Mouse (Mus musculus): ENCODE results near the gene Ranbp6. TPM values are rescaled to one million over a fixed set of nuclear protein-coding genes. Genes with fewer than 3 reads are reported as not detected.

The Ranbp6 gene
- polyA plus RNA-seq, 1 experiment from 2014 or later = 7.4 TPM

- DNase-seq (ENCODE audit: low spot score) (peak; percentile 64), ATAC-seq (ENCODE audit: low FRiP score, low TSS enrichment) (peak; percentile 38; the same call in 1 of the 2 replicates)
- no peak overlapping the region for H3K27ac ChIP-seq (replicated peaks)
- no peaks in the 10 kb centered on the region for H3K27me3 ChIP-seq (ENCODE audit: control insufficient read depth, insufficient read depth, low read length)
- H3K4me2 ChIP-seq (replicated peaks; ENCODE audit: low read depth) = no peak overlapping the region
- no peaks in the 10 kb centered on the region for H3K9me3 ChIP-seq (ENCODE audit: control insufficient read depth, low read length)
- H3K36me3 ChIP-seq (ENCODE audit: control insufficient read depth, insufficient read depth, low read length) = no peaks in the 10 kb centered on the region
- no peak overlapping the region for H3K9ac ChIP-seq (ENCODE audit: low read length)
- no peaks in the 10 kb centered on the region for H3K4me1 ChIP-seq (replicated peaks; ENCODE audit: control insufficient read depth, insufficient read depth)
- no peak for TF ChIP-seq EP300 (optimal IDR thresholded peaks at IDR 0.05)
- TF ChIP-seq CTCF (IDR thresholded peaks at IDR 0.05; ENCODE audit: low read depth) = peak; percentile 88
- WGBS = 58% methylated on average over 6 of the region's 6 CpGs
- H3K4me3 ChIP-seq (ENCODE audit: low read depth, low read length) = no peak overlapping the region
Measured at GRCm38 (mm10) chr19:29824034-29824700, 11.4 kb upstream of the Ranbp6 start.

GRCm38 (mm10) chr19:29823456-29824010 lies 10.8 kb upstream of the Ranbp6 start:
- 68% methylated on average over 12 of the region's 12 CpGs for WGBS
- H3K27ac ChIP-seq (replicated peaks) = no peak overlapping the region

DNA sequence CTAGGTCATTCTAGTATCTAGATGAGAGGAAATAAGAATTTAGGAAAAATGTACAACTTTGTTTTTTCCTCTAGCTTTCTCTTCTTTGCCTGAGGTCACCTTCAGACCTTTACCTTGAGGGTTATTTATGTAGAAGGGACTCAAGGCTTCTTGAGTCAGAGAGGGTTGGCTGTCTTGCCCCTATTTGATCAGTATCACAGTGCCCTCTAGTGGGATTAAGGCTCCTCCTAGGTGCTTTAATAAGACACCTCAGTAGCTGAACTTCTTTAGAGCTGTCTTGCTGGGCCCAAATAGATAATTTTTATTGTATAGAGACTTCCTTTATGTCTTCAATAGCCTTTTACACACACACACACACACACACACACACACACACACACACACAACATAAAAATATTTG lies 8.2 kb upstream of the Ranbp6 start:
- no peak overlapping the region for H3K4me2 ChIP-seq (replicated peaks; ENCODE audit: low read depth)
- TF ChIP-seq CTCF (IDR thresholded peaks at IDR 0.05; ENCODE audit: low read depth) (peak; percentile 79), EP300 (optimal IDR thresholded peaks at IDR 0.05) (no peak)
- DNase-seq (ENCODE audit: low spot score) (no peak), ATAC-seq (ENCODE audit: low FRiP score, low TSS enrichment) (no peak; the same call in 1 of the 2 replicates)
- no peak overlapping the region for H3K4me3 ChIP-seq (ENCODE audit: low read depth, low read length)
- no peak overlapping the region for H3K27ac ChIP-seq (replicated peaks)
- H3K9ac ChIP-seq (ENCODE audit: low read length) = no peak overlapping the region
- no peaks in the 10 kb centered on the region for H3K36me3 ChIP-seq (ENCODE audit: control insufficient read depth, insufficient read depth, low read length)
- H3K9me3 ChIP-seq (ENCODE audit: control insufficient read depth, low read length) = no peaks in the 10 kb centered on the region
- no peaks in the 10 kb centered on the region for H3K4me1 ChIP-seq (replicated peaks; ENCODE audit: control insufficient read depth, insufficient read depth)
- no peaks in the 10 kb centered on the region for H3K27me3 ChIP-seq (ENCODE audit: control insufficient read depth, insufficient read depth, low read length)

More at GRCm38 (mm10) chr19:29823456-29824010, 10.8 kb upstream of the Ranbp6 start:
- H3K27me3 ChIP-seq (ENCODE audit: control insufficient read depth, insufficient read depth, low read length) = no peaks in the 10 kb centered on the region
- no peak overlapping the region for H3K4me3 ChIP-seq (ENCODE audit: low read depth, low read length)
- H3K4me2 ChIP-seq (replicated peaks; ENCODE audit: low read depth) = no peak overlapping the region
- no peaks in the 10 kb centered on the region for H3K9me3 ChIP-seq (ENCODE audit: control insufficient read depth, low read length)
- no peak overlapping the region for H3K9ac ChIP-seq (ENCODE audit: low read length)
- ATAC-seq (ENCODE audit: low FRiP score, low TSS enrichment) (no peak), DNase-seq (ENCODE audit: low spot score) (no peak)
- TF ChIP-seq CTCF (IDR thresholded peaks at IDR 0.05; ENCODE audit: low read depth) = no peak
- no peak for TF ChIP-seq EP300 (optimal IDR thresholded peaks at IDR 0.05)
- no peaks in the 10 kb centered on the region for H3K4me1 ChIP-seq (replicated peaks; ENCODE audit: control insufficient read depth, insufficient read depth)
- H3K36me3 ChIP-seq (ENCODE audit: control insufficient read depth, insufficient read depth, low read length) = no peaks in the 10 kb centered on the region

DNA sequence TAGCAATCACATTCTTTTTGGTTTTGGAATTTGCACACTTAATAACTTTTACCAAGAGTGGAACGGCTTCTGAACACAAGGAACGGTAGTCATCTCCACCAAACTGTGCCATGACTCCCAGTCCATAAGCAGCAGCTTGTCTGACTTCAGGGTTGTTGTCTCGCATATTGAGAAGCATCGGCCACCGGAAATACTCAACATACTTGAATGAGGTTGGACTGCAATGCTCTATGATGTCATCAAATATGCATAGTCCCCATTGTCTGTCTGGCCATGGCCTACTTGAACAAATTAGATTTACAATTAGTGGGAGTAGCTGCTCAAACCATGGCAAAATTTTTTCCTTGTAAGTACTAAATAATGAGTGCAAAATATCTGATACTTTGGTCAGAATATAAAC lies 2.8 kb downstream of the Ranbp6 start:
- WGBS = 93% methylated on average over 5 of the region's 5 CpGs
- H3K9ac ChIP-seq (ENCODE audit: low read length) = no peak overlapping the region
- no peaks in the 10 kb centered on the region; the same call in 1 of the 2 replicates for H3K27me3 ChIP-seq (ENCODE audit: control insufficient read depth, insufficient read depth, low read length)
- peaks cover 4% of the 10 kb centered on the region for H3K4me1 ChIP-seq (replicated peaks; ENCODE audit: control insufficient read depth, insufficient read depth)
- ATAC-seq (ENCODE audit: low FRiP score, low TSS enrichment) = no peak
- TF ChIP-seq CTCF (IDR thresholded peaks at IDR 0.05; ENCODE audit: low read depth) (no peak), EP300 (optimal IDR thresholded peaks at IDR 0.05) (no peak)
- no peak overlapping the region for H3K4me2 ChIP-seq (replicated peaks; ENCODE audit: low read depth)
- DNase-seq (ENCODE audit: low spot score) = no peak
- no peaks in the 10 kb centered on the region for H3K9me3 ChIP-seq (ENCODE audit: control insufficient read depth, low read length)
- H3K4me3 ChIP-seq (ENCODE audit: low read depth, low read length) = no peak overlapping the region
- no peaks in the 10 kb centered on the region; the same call in 1 of the 2 replicates for H3K36me3 ChIP-seq (ENCODE audit: control insufficient read depth, insufficient read depth, low read length)
- no peak overlapping the region for H3K27ac ChIP-seq (replicated peaks)

DNA sequence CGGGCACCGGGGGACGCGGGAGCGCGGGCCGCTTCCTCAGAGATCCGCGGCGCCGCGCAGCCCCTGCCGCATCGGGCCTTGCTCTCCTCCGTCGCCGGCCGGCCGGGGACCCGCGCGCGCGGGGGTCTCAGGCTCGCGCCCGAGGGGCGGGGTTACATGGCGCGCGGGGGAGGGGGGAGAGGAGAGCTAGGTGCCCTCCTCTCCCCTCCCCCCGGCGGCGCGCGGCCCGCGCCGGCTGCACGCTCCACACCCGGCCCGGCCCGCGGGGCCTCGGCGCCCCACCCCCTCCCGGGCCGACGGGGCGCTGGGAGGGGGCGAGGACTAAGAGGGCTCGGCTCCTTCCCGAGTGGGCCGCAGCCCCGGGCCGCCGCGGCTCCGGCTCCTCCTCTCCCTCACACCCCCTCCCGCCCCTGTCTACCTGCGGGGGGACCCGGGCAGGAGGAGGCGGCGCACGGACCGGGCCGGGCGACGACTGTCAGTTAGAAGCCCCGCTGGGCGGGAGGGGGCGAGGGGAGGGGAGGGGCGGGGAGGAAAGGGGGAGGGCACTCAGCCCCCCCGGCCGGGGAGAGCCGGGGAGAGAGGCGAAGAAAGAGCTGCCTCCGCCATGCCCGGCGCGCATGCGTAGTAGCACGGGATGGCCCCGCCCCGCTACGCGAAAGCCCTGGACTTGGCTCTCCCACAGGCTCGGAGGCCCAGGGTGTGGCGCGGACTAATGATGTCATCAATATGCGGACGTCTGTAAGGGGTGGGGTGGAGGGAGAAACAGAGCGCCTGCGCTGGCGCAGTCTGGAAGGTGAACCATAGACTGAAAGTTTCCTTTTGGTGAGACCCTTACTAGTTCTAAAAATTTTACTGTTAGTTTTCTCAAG lies 6.6 kb downstream of the Ranbp6 start, which contains the start of gene 9930021J03Rik:
Gene 9930021J03Rik (minus strand): TSS at position 73 of the 869 bp plus-strand sequence.
- Histone ChIP-seq H3K4me1 (replicated peaks; ENCODE audit: control insufficient read depth, insufficient read depth) (no peaks in the 10 kb centered on the region), H3K4me3 (ENCODE audit: low read depth, low read length) (peak within 1 kb of the TSS; percentile 95), H3K27me3 (ENCODE audit: control insufficient read depth, insufficient read depth, low read length) (no peaks in the 10 kb centered on the region), H3K4me2 (replicated peaks; ENCODE audit: low read depth) (peak within 1 kb of the TSS; percentile 86), H3K9me3 (ENCODE audit: control insufficient read depth, low read length) (no peaks in the 10 kb centered on the region), H3K36me3 (ENCODE audit: control insufficient read depth, insufficient read depth, low read length) (no peaks in the 10 kb centered on the region; the same call in 1 of the 2 replicates), H3K9ac (ENCODE audit: low read length) (peak within 1 kb of the TSS; percentile 94), H3K27ac (replicated peaks) (peak within 1 kb of the TSS; percentile 97)
- ATAC-seq (ENCODE audit: low FRiP score, low TSS enrichment) = peak; percentile 94
- peak; percentile 100 for DNase-seq (ENCODE audit: low spot score)
- TF ChIP-seq EP300 (optimal IDR thresholded peaks at IDR 0.05) (no peak), CTCF (IDR thresholded peaks at IDR 0.05; ENCODE audit: low read depth) (no peak)
- WGBS = under 1% methylated on average over 51 of the region's 95 CpGs
